Comparison of ENCODE assay signal across 23 mouse cellular contexts in genomic region chr13:37332779-37333543, GRCm38 (mm10). TPM values are rescaled to one million over a fixed set of nuclear protein-coding genes. Genes with fewer than 3 reads are reported as not detected.
DNase-seq lines count a peak whose midpoint lies in the region; ATAC-seq and TF ChIP-seq lines count a peak whose summit lies in the region.
"Had no signal": no experiment of that assay in that cellular context is flagged by ENCODE, and none has a peak within 500 bp of the region (broad histone marks: within the 10 kb centered on the region; RNA-seq: fewer than 3 reads in every experiment).

No protein-coding gene starts in this region.

- H3K36me3 ChIP-seq in lung, embryonic 16.5 days (ENCODE audit: control insufficient read depth, insufficient read depth, low read length), result no peaks in the 10 kb centered on the region
- no peaks in the 10 kb centered on the region for H3K36me3 ChIP-seq in splenic B cell, adult 2 months (ENCODE audit: control insufficient read depth, insufficient read depth, low read length, poor library complexity, severe bottlenecking)
- no peaks in the 10 kb centered on the region for H3K36me3 ChIP-seq in midbrain, embryonic 11.5 days (ENCODE audit: control insufficient read depth, insufficient read depth, low read length)
- H3K36me3 ChIP-seq: G1E; heart, embryonic 12.5 days; kidney, embryonic 15.5 days; limb, embryonic 10.5 days; midbrain, embryonic 12.5 days had no signal

- ATAC-seq in lung, embryonic 16.5 days (ENCODE audit: low read depth), result peak; percentile 94
- ATAC-seq in midbrain, embryonic 11.5 days (ENCODE audit: low FRiP score), result no peak
- ATAC-seq: CD4-positive, CD25-positive, alpha-beta regulatory T cell, adult 4 months; forebrain, embryonic 16.5 days; intestine, postnatal 0 days had no signal

- DNase-seq in heart, adult 11 months, result peak; percentile 72
- DNase-seq in heart, postnatal 36 days, result no peak
- peak; percentile 27 to 46 for DNase-seq in lung, adult 18-20 months
- DNase-seq in lung, adult 2 months, result no peak
- DNase-seq in splenic B cell, adult 2 months (ENCODE audit: low read depth, low spot score), result peak; percentile 19
- DNase-seq in ovary, adult 18-20 months (ENCODE audit: low spot score), result no peak
- DNase-seq in midbrain, embryonic 11.5 days (ENCODE audit: low spot score, missing footprints), result no peak
- DNase-seq: cerebellum, postnatal 10 days; embryo, embryonic 11 days; heart, postnatal 14 days; right cerebral cortex, postnatal 4 days; thymus, postnatal 25 days had no signal

- TF ChIP-seq POLR2A in lung, adult 2 months (IDR thresholded peaks at IDR 0.05; ENCODE audit: borderline replicate concordance, extremely low read depth, low read depth, low read length), result no peak

- H3K27me3 ChIP-seq in lung, embryonic 16.5 days (ENCODE audit: control insufficient read depth, insufficient read depth, low read depth, low read length), result no peaks in the 10 kb centered on the region
- no peaks in the 10 kb centered on the region for H3K27me3 ChIP-seq in splenic B cell, adult 2 months (ENCODE audit: control insufficient read depth, insufficient read depth, low read length, poor library complexity, severe bottlenecking)
- H3K27me3 ChIP-seq in midbrain, embryonic 11.5 days (ENCODE audit: control insufficient read depth, insufficient read depth, low read length), result no peaks in the 10 kb centered on the region
- H3K27me3 ChIP-seq: heart, embryonic 12.5 days; kidney, embryonic 15.5 days; midbrain, embryonic 12.5 days had no signal

- no peak overlapping the region for H3K4me2 ChIP-seq in lung, embryonic 16.5 days (ENCODE audit: low read depth, low read length)
- no peak overlapping the region for H3K4me2 ChIP-seq in midbrain, embryonic 11.5 days
- H3K4me2 ChIP-seq: heart, embryonic 12.5 days; hindbrain, embryonic 14.5 days; kidney, embryonic 15.5 days; liver, embryonic 11.5 days; midbrain, embryonic 12.5 days had no signal

- H3K4me3 ChIP-seq in lung, adult 2 months (replicated peaks; ENCODE audit: extremely low read depth, low read depth, low read length), result no peak overlapping the region
- no peak overlapping the region for H3K4me3 ChIP-seq in lung, embryonic 16.5 days (ENCODE audit: low read length)
- no peak overlapping the region for H3K4me3 ChIP-seq in midbrain, embryonic 11.5 days (ENCODE audit: low read depth, low read length)
- H3K4me3 ChIP-seq: heart, embryonic 12.5 days; kidney, embryonic 15.5 days; limb, embryonic 10.5 days; midbrain, embryonic 12.5 days had no signal

- intact Hi-C loops in heart, postnatal 36 days (cut with DNase I), result no loop called here

- H3K9me3 ChIP-seq in lung, embryonic 16.5 days (ENCODE audit: control insufficient read depth, low read length), result no peaks in the 10 kb centered on the region
- H3K9me3 ChIP-seq in midbrain, embryonic 11.5 days (ENCODE audit: control insufficient read depth, low read length), result no peaks in the 10 kb centered on the region
- H3K9me3 ChIP-seq: G1E; heart, embryonic 12.5 days; kidney, embryonic 15.5 days; limb, embryonic 10.5 days; midbrain, embryonic 12.5 days had no signal

- H3K9ac ChIP-seq in lung, embryonic 16.5 days (ENCODE audit: low read length), result peak overlapping the region; percentile 28
- no peak overlapping the region for H3K9ac ChIP-seq in midbrain, embryonic 11.5 days (ENCODE audit: low read length)
- H3K9ac ChIP-seq: heart, embryonic 12.5 days; hindbrain, embryonic 14.5 days; kidney, embryonic 15.5 days; midbrain, embryonic 12.5 days had no signal

- no peaks in the 10 kb centered on the region; the same call in 1 of the 2 replicates for H3K4me1 ChIP-seq in lung, adult 2 months (ENCODE audit: control insufficient read depth, insufficient read depth, low read length)
- H3K4me1 ChIP-seq in lung, embryonic 16.5 days (replicated peaks; ENCODE audit: control insufficient read depth, insufficient read depth, low read length), result 0 out of 2 replicates have a peak, but pooled peaks cover 9% of the 10 kb centered on the region
- no peaks in the 10 kb centered on the region for H3K4me1 ChIP-seq in midbrain, embryonic 11.5 days (ENCODE audit: control insufficient read depth, insufficient read depth, low read length)
- H3K4me1 ChIP-seq: heart, embryonic 12.5 days; kidney, embryonic 15.5 days; limb, embryonic 10.5 days; midbrain, embryonic 12.5 days had no signal

- WGBS in lung, adult 2 months, result 56% methylated on average over 4 of the region's 4 CpGs
- WGBS in lung, embryonic 16.5 days, result 46% methylated on average over 4 of the region's 4 CpGs
- 89% methylated on average over 4 of the region's 4 CpGs for WGBS in midbrain, embryonic 11.5 days

- no peak for TF ChIP-seq CTCF in lung, adult 2 months (IDR thresholded peaks at IDR 0.05; ENCODE audit: insufficient read depth, low read length)

- H3K27ac ChIP-seq in lung, embryonic 16.5 days (ENCODE audit: low read length), result peak overlapping the region; percentile 96
- H3K27ac ChIP-seq in midbrain, embryonic 11.5 days (ENCODE audit: low read depth, low read length), result no peak overlapping the region
- H3K27ac ChIP-seq: hindbrain, embryonic 14.5 days; kidney, embryonic 15.5 days; limb, embryonic 10.5 days; midbrain, embryonic 12.5 days had no signal

RNA-seq across cellular contexts. Expression of gene Ly86, which starts 12.0 kb away (rescaled TPM):
- total RNA-seq in heart, postnatal 36 days (2021), result 1 to 10 TPM; 2.9 to 3.9 TPM
- 6.6 and 6.9 TPM in 2 replicates for polyA plus RNA-seq in lung, adult 2 months (2012; rRNA removed)
- polyA plus RNA-seq in lung, embryonic 16.5 days (2015; fragmentation: Nextera tagmentation; extraction: Ambion mirVana), result 16.0 and 17.3 TPM in 2 replicates
- polyA plus RNA-seq in midbrain, embryonic 11.5 days (2014; fragmentation: Nextera tagmentation; extraction: Ambion mirVana), result 5.8 and 7.0 TPM in 2 replicates
- polyA plus RNA-seq: G1E had no signal

Comparison
In these comparisons a context has a peak if more than half of its experiments do, and no peak if none do; other contexts are left out.
1. DNase-seq: peak in heart, adult 11 months (single experiment), lung, adult 18-20 months (2 of 2) and splenic B cell, adult 2 months (single experiment); none in heart, postnatal 36 days (0 of 2), lung, adult 2 months (single experiment), ovary, adult 18-20 months (single experiment) and midbrain, embryonic 11.5 days (single experiment).